Mouse (Mus musculus) adipocyte (in vitro differentiated cells): ENCODE measurements at regions not wholly inside any gene's neighbourhood (a gene's known extent, or its start where the extent isn't known, plus 50 kb on each side); places are given as distances from the start of the nearest gene placed in this dataset.

ENCODE experiments used
- DNase-seq: peaks from one replicate; pipeline ENCODE4 v3.0.0-alpha.2; 2016; ENCODE audit warnings: low spot score

DNA sequence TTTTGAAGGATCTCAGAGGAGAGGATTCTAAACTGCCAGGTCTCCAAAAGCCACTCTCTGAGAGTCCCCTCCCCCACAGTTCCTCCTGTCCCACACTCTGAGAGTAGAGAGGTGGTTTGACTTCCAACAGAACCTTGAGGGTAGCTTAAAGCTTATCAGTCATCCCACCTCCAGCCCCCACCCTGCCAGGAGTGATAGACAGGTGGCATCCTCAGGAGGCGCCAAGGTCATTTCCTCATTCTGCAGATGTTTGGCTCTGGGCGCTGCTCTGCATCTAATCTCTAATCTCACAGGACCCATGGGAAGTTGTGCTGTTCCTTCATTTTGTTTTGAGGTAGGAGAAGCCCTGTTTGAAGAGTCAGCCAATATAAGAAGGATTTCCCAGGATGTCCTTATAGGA is 96.2 kb downstream of the Hes1 start:
- DNase-seq, result no peak

DNA sequence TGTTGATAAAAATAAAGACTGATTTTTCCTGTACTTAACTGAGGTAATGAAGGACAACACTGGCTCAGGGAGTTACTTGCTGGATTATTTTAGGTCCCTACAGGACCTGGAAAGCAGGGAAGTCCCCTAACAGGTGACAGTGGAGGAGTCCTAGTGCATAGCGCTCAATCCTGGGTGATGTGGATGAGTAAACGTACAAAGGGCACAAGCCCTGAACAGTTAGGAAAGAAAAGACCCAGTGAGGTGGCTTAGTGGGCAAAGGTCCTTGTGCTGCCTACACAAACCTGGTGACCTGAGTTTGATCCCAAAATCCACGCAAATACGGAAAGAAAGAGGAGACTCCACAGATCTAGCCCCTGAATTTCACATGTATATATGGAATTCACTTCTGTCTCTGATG is 99.1 kb downstream of the Hes1 start:
- no peak for DNase-seq

DNA sequence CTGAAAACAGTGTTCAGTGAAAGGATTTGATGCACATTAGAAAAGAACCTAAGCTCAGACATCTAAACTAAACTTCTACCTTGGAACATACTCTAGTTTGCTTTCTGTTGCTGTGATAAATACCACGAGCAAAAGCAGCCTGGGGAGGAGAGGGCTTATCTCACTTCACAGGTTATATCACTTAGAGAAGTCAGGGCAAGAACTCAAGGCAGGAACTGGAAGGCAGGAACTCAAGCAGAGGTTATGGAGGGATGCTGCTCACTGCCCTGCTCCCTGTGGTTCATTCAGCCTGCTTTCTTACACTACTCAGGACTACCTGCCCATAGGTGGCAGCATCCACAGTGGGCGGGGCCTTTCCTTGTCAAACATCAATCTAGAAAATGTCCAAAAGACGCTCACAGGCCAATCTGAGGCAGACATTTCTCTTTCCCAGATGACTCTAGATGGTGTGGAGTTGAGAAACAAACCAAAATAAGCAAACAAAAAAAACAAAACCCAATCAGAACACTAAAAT is 101.5 kb downstream of the Hes1 start:
- DNase-seq, result no peak

DNA sequence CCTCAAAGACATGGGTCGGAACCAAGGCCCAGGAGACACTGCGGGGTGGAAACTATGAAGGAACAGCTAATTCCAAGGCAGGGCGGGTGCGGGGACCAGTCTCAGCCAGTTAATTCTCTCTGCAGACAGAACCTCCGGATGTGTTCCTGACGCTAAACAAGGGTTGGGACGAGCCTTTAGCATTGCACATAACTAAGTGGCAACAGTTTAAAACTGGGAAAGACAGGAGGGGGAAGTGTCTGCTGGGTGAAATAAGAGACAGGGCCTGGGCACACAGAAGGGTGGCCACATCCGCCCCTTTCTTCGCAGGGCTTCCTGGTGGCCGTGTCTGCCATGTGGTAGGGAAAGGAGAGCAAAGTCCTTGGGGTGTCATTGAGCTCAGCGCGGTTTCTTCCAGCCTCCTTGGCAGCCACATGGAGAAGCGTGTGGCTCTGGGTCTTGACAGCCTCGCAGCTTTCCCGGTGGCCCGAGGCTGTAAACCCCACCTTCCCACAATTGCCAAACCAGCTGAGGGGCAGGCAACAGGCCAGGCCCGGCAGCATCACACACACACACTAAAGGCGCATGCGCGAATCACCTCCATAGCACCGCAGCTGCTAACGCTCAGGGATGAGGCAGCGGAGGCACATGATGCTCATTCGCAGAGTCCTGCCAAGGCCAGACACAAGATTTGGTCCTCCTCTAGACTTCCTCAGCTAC is 95.8 kb downstream of the Cpn2 start:
- DNase-seq, result no peak

DNA sequence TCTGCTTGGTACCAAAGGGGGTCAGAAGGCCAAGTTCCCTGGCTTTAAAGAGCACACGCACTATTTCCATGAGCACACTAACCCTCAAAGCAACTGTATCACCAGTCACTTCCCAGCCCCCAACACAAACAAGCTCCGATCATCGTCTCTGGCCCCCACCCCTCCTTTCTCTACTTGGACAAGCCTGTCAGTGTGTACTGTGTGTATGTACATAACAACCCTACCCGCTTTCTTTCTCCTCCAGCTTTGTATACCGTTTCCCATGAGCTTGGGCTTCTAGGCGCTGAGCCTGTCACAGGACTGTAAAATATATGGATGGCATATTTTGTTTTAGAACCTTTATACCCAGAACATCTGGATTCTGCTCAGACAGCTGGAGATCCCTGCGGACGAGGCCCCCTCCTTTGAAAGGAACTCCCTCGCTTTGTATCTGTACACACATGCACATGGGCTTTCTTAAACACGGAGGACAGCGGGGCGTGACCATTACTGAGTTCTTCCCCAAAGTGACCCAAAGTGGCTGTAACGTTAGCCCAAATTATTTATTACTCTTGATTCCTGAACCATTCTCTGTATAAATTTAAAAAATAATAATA is 95.1 kb downstream of the Cpn2 start:
- no peak for DNase-seq

DNA sequence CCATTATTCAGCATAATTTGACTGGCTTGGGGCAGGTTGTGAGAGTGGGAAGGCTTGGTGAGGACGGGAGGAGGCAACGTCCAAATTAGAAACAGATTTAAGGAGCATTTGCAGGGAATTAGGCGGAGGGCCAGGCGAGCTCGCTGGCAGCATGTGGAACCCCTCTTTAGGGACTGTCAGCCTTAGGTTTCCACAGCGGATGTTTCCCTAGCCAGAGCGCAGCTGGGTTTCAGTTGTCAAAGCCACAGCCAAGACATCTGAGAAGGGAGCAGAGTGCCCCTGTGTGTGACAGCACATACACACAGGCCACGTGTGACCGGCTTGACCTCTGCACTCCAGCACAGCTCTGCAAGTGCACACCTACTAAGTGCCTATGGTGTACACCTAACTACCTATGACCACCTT is 94.5 kb downstream of the Cpn2 start:
- DNase-seq, result peak; percentile 77

DNA sequence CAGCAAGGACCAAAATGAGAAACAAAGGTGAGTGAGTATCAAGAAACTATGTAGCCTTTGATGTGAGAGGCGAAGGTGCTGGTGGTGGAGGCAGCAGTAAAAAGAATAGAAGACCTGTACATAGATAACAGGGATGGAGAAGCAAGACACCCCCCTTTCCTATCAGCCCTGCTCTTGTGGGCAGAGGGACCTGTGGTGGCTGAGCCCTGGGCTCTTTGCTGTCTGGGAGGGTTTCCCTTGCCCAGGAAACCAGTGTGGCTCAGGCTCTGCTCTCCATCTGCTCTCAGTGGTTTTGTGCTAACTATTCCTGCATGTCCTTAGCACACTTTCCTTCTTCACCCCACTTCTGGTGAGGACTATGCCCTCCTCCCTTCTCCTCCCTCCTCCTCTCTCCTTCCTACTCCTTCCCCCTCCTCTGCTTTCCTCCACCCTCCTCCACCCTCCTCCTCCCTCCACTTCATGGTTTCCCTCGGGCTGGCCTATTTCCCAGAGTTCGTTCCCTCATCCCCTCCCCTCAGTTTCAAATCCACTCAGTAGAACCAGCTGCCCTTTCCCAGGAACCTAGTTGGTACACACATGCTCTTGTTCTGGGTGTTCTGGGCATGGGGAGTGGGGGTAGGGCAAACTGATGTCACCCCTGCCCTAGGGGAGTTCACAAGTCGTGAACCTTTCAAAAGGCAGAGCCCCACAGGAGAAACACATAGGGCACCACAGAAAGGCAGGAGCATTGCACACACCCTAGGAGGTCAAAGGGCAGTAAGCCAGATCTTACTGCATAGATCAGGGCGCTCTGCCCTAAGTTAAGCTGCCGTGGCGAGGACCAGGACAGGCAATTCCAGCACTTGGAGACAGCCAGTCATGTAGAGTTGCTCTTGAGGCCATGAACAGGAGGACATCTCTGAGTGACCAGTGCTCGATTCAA is 93.1 kb downstream of the Cpn2 start:
- peak; percentile 87 for DNase-seq

DNA sequence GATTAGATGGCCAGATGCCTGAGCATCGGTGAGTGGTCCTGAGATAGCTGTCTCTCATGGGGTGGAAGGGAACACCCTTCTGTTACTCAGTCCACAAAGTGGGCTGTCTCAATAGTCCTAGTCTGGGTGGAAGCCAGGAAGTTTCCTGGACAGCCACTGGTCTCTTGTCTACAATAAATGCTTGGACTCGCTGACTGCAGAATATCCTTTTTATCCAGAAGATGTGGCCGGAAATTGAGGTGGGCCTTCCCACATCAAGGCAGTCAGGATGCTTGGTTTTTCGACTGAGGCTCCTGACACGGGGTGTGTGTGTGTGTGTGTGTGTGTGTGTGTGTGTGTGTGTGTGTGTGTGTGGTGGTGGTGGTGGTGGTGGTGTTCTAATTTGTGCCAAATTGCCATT is 91.0 kb downstream of the Cpn2 start:
- no peak for DNase-seq

DNA sequence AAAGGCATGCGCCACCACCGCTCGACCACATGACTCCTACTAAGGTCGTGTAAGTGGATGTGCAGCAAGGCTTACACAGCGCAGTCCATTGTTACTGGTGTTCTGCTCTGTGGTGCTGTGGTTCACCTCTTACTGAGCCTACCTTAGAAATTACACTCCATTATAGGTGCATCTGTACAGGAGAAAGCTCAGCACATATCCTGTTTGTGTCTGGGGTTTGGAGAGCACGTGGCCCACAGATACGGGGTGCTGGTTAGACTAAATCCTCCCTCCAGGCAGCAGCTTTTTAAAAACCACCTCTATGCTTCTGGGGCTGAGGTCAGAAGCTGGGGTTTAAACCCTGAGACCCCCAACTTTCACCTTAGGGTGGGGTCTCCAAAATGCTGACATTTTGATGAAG is 89.5 kb downstream of the Cpn2 start:
- DNase-seq, result no peak

DNA sequence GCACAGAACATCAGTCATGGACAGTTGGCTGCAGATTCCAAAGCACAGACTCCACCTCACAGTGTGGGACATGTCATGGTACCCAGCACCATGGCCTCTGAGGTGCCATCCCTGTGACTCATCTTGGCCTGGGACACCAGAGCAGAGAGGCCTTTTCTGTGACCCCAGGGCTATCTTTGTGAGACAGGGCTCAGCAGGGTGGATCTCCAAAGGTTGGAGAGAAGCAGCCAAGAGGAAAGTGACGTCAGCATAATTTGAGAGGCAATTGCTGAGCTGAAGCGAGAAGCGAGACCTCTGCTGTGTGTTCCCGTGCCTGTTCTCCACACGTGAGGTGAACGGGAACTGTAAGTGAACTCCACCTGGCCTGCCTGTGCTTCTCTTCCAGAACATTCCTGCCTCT is 88.7 kb downstream of the Cpn2 start:
- no peak for DNase-seq

DNA sequence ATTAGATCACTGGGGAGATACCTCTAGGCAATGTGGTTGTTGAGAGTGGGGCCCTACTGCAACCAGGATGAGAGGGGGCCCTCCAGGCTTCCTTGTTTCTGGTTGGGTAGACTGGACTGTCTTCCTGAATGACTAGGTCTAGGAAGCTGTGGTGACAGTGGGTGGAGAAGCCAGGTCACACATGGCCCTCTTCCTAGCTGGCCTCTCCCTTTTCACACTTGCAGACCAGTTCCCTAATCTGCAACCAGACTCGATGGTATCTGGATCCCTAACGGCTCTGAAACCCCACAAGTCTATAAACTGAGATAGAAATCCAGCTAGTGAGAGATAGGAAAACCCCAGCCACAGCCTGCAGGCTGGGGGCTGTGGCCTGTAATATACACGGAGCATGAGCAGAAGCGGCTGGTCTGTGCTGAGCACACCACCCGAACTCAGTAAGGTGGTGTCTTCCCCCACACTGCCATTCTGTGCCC is 87.8 kb downstream of the Cpn2 start:
- no peak for DNase-seq

DNA sequence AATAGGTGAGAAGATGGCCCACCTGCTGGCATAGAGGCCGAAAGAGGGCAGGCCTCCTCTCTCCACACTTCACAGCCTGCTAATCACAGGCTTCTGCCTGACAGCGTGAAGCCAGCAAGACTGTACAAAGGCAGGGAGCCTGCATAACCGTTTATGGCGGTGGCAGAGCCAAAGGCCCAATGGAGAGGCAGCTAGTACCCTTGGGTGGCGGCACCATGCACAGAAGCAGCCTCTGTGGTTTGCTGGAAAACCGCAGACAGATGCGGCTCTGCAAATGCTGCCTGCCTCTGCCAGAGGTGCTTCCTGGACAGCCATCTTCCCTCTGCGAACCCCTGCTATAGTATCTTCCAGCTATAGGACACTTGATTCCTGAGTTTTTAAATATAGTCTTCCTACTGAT is 86.2 kb downstream of the Cpn2 start:
- no peak for DNase-seq

DNA sequence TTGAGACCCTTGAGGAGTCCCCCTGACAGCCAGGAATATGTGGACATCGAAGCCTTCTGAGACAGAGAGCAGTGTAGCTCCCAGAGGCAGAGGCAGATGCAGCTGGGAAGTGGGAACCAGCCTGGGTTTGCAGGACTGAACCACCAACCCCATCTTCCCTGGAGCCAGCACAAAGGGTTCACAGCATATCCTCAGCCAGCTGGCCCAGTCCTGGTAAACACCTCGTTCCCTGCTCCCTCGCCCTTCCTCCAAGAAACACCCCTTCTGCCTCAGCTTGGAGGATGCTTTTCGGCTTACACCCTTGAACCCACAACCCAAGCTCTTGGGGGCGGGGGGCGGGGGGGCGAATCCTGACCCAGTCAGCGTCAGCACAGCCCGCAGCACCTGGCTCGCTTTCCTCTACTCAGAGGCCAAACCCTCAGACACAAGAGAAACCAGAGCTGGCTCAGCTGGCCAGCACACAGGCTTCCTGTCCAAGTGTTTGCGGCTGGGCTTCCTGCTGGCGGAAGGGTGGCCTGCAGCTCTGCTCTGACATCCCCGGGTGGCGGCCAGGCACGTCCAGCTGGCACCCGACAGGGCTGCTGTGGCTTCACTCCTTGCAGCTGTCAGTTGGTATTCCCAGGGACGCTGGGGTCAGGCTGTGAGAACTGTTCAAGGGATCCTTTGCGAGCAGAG is 82.6 kb downstream of the Cpn2 start:
- peak; percentile 88 for DNase-seq

DNA sequence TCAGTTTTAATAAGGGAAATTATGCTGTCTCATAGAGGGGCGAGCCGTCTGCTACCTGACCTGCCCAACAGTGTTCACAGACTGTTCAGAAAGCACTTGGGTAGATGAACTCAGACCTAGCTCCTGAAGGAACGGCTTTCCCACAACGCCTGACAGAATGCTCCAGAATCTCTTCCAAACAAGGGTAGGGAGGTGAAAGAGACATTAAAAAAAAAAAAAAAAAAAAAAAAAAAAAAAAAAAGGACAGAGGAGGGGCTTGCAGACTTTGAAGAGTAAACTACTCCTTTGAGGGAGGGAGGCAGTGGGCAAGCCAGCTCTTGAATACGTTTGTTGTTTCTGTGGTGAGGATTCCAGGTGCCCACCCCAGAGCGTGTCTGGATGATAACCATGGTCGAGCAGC is 81.6 kb downstream of the Cpn2 start:
- DNase-seq, result no peak

DNA sequence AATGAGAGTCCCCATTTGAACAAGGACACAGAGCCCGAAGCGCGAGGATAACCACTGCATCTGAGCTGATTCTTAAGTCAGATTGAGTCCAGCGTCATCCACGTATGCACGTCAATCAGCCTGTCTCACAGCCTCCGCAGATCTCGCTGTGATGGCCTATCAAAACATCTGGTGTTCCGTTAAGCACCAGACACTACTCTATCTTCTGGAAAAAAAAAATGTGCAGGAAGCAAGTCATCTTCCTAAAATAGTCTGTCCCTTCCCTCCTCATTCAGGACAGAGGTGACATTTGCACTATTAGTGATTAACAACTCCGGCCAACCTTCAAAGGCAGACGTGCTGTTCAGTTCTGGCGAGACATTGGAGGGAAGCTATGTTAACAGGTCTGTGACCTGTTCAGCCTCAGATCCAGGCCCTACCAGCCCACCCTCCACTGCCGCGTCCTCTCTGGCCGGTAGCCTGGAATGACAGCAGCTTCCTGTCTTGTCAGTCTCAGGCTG is 81.0 kb downstream of the Cpn2 start:
- no peak for DNase-seq

DNA sequence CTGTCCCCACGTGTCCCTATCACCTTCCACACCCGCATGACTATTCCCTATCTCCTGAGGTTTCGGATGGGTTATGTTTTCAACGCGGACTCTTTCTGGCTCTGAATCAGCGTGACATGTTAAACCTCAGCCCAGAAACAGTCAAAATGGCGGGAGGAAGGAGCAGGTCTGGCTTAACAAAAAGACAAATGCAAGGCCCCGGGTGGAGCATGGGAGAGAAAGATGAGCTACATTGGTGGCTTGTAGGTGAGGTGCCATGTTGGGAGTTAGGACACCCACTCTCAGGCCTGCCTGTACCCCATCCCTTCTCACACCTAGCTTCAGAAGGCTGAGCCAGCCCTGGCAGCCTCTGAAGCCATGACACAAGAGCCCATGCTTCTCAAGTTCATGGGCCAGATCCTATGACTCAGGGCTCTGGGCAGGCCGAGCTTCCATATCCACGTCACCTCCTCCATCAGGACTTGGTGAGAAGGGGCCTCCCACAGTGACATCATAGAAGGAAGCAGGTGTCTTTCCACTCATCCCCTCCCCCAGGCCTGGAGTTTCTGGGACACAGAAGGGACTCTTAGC is 80.5 kb downstream of the Cpn2 start:
- peak; percentile 82 for DNase-seq

DNA sequence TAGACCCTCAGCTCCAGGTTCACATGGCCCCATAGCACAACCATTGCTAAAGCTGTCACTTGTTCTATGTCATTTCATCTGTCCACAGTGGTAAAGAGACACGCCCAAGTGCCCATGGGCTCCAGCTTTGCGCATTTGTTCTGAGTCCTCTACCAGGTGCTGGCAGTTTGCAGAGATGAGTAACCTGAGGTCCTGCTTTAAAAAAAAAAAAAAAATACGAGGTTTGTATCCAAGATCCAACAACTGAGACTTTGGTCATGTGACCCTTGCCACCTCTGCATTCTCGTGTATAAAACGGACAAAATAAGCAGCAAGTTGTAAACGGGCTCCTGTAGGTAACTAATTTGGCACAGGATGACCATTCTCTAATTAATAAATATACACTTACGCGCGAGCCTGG is 79.9 kb downstream of the Cpn2 start:
- no peak for DNase-seq

DNA sequence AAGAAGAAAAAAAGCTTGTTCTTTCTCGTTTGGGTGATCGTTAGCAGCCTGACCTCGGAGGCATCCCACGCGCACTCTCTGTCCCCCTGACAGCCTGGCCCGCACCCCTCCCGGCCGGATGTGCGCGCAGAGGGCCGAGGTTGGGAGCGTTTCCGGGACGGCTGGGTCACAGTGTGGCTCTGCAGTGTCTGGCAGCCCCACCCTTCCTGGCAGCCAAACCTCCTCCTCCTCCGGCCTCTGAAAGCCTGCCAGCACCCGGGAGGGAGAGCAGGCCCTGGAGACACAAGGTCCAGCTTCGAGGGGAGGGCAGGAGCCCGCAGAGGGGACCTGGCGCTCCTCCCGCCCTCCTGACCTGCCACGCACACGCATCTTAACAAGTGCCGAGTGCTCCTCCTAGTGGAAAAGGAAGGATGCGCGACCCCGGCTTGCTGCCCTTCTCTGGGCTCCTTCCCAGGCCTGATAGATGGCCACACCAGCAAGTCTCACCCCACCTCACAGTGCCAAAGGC is 79.3 kb downstream of the Cpn2 start:
- DNase-seq, result peak; percentile 99

DNA sequence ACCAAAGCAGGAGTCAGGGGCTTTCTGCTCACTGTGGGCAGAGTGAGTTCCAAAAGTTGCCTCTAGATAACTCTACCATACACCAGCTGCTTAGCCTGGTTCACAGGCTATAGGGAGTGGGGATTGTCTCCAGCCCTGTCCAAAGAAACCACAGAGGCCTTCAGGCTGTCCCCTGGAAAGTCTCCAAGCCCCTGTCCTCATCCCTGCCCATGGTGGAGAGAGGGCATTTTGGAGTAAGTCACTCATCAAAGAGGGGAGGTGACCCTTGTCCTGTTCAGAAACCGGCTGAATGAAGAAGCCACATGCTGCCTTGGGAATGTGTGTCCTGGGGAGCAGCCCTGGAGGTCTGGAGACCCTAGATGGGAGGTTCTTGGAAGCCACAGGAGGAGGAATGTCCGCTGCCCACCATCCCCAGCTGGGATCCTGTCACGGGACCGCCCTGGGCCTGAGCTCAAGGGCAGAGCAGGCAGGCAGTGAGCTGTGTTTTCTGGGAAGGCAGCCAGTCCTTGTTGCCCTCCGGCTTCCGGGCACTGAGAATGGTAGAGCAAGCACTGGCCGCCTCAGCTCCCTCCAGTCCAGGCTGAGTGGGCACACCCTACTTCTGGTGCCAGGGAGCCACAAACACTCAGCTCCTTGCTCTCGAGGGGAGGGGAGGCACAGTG is 78.4 kb downstream of the Cpn2 start:
- DNase-seq, result peak; percentile 85

DNA sequence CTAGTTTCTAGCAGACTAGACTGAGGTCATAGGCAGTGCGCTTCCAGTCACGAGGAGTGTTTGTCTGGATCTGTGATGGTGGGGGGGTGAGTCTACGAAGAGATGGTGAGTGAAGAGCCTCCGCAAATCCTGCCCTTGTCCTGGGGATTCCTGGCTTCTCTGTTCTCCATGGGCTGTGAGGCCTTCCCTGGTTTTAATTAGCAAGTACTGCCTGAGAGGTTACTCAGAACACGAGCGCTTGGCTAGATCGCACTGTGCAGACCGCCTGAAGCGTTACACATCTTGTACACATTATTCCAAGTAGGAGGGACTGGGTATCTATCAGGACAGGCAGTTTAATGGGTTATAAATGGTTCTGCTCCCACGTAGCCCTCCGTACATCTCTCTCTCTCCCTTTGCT is 76.9 kb downstream of the Cpn2 start:
- no peak for DNase-seq
